Mouse (Mus musculus): ENCODE data around the gene Agpat3.

The Agpat3 gene

DNA sequence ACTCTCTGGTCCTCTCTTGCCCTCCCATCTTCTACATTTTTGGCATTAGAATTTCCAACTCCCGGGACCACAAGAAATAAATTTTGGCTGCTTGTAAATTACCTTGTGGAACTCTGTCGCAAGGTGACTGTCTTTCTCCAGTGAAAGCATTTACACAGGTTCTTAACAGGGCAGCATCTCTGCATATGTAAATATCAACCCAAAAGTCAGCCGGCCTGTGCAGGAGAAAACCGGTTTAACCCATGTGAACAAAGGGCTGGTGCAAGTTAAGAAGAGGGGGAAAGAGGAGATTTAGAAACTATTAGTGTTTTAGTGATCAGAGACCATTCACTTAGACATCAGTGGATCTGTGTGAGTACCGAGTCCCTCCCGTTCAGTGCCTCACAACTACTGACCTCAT is 92.6 kb downstream of the Agpat3 start:
- no peak for DNase-seq (ENCODE audit: low read depth, low spot score)

DNA sequence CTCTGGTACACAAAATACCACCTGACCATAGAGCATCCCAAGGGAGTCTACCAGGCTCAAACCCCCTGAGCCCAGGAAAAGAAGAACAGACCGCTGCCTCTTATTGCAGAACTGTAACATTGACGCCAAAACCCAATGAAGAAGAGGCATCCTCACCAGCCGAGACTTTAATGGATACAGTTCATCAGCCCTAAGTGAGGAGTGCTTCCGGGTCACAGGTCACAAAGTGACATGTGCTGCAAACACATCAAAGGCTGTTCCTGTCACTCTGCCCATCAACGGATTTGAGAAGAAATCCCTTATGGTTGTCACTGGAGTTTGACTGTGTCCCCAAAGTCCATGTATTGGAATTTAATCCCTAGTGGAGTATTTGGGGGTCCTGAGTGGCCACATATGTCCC is 93.1 kb downstream of the Agpat3 start:
- DNase-seq (ENCODE audit: low read depth, low spot score): no peak

DNA sequence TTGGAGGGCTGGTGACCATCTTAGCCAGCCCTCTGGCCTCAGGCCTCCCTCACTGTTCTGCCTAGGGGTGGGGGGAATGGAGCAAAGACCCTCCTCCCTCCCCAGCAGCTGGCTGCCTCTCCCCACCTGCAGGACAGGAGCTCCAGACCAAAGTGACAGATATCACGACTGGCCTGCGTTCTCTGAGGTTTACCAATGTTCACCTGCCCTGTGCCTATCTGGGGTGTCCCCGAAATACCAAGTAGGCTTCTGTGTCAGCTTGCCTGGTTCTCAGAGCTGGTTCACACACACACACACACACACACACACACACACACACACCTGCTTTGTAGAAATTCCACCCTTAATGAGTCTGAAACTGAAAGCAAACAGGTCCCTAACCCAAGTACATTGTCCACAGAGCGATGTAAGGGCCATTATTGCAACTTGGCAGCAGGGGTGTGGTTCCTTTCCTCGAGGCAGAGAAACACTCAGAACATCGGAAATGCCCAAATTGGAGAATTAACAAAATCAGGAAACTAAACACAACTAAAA is 94.1 kb downstream of the Agpat3 start:
- DNase-seq (ENCODE audit: low read depth, low spot score): no peak

DNA sequence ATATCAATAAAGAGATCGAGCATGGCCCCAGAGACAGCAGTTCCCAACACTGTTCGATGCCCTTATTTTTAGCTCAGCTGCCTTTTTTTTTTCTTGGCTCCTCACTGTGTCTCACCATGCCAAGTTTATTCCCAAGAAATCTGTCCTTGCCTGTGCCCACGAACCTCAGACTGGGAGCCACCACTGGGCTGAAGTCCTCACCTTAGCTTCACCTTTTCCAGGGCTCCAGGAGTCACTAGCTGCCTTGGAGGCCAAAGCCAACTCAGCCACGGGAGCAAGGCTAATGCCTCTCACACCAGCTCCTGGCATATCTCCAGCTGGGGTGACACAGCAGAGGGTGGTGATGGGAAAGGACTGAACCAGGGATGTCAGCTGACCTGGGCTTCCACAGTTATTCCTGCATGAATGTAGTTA is 96.6 kb downstream of the Agpat3 start:
- DNase-seq (ENCODE audit: low read depth, low spot score): peak; percentile 59

DNA sequence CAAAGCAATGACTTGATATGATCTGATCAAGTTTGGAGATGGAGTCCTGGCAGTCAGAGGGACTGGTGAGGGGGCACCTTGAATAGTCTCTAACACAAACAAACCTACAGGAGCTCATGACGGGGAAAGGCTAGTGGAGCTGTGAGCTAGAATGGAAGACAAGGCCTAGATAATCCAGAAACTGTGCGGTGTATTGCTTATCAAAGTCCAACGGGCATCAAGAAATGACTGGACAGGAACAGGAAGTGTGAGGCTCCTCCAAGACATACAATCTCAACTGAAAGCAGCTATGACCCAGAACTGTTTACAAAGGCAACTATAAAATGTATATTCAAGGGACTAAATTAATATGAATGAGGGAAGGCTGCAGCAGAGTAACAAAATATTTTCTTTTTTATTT is 105.1 kb downstream of the Agpat3 start:
- DNase-seq (ENCODE audit: low read depth, low spot score): no peak

DNA sequence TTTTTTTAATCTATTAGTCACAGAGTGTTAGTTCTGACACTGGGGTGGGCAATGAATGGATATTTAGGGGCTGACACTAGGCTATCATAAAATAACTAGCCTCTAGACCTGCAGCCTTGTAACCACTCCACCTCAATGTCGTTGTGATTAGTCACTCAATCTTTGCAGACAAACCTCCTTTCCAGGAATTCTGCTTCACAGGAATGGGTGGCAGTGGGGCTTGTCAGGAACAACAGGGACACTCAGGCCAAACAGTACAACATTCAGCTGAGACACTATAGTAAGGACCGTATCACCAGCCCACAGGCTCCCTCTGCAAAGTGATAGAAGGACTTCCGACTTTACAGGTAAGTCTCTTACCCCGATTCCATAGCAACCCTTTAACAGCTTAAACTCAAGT is 105.6 kb downstream of the Agpat3 start:
- no peak for DNase-seq (ENCODE audit: low read depth, low spot score)

DNA sequence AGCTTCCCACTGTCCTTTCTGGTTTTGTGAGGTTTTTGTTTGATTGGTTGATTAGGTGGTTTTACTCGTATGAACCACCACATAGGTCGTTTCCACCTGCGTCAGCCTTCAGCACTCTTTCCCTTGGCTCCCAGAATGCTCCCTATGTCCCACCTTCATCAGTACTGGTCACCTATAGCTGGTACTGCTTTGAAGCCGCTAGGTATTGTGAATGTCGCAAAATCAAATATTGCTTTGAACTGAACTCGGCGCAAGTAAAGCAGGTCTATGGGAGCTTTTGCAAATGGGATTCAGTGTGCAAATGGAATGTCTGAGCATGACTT is 107.1 kb downstream of the Agpat3 start:
- DNase-seq (ENCODE audit: low read depth, low spot score): no peak

DNA sequence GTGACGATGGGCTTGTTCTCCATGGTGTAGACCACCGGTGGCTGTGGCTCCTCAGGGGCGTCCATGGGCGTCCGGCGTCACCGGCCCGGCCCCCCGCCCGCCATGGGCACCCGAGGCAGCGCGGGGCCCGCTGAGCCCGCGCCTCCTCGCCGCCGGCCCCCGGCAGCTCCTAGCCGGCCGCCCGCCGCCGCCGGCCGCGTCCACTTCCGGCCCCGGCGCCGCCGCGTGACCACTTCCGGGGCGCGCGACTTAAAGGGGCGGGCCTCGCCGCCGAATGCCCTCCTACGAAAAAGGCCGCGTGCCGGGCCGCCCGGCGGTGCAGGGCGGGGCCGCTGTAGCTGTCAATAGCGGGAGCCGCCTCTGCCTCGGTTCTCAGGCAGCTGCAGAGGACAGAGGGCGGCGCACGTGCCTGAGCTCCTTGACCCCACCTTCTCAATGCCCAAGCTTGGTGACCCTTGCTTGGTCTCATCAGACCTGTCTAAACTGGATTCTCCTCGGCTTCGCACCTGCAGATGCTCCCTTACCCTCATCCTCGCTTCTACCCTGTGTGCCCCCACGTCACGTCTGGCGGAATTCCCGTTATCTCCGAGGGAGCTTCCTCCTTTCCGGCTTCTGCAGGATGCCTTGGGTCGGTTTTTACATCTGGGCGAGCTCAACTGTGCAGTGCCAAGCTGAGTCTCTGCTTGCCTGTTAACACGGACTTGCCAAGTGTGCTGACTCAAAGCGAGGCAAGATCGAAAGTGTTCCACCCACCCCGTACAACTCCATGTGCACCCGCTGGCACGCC is 107.7 kb downstream of the Agpat3 start, which contains the start of gene Trappc10:
Gene Trappc10, minus strand, starts transcription at position 204 of the 787 bp plus-strand sequence.
- DNase-seq (ENCODE audit: low read depth, low spot score): peak; percentile 91

DNA sequence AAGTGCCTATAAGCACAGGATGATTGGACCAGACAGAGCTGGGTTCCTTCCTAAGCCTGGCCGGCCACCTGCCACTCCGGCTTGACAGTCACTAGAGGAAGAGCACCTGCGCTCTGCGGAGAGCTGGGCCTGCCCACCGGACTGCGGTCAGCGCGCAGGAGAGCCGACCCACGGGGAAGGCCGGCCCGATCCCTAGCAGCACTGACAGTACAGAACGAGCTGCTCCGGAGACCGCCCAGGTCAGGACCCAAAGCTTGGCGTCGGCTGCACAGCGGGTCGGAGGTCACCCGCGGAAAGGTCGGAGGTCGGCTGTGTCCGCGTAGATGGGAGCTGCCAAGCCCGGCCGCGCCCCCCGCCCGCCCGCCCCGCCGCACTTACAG is 108.2 kb downstream of the Agpat3 start:
- DNase-seq (ENCODE audit: low read depth, low spot score): no peak

DNA sequence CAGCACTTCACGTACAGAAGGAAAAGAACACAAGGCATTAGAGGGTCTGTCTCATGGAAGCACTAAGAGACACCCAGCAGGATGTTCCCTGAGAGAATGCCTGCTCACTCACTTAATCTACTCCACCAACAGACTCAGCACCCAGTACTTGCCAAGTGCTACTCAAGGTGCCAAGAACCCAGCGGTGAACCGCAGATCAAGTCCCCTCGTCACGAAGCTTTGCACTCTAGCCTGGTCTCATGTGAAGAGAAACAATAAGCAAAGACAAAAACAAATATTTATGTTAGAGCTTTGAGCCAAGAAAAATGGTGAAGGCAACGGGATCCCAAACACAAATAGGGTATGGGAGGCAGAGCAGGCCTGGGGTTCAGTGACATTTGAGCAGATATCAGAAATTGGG is 113.4 kb downstream of the Agpat3 start:
- DNase-seq (ENCODE audit: low read depth, low spot score): no peak

DNA sequence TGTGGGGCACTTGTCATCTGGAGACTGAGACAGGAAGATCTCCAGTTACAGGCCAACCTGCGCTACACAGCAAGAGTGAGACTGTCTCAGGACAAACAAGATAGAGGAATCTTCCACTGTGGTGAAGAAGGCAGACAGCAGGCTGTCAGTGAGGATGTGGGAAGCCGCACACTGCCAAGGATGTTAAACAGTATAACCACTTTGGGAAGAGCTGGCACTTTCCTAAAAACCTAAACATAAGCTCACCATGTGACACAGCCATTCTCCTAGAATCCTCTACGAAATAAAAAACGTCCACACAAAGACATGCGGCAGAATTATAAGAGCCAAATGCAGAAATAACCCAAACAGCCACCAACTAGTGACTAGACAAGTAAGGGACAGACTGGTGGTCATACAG is 114.0 kb downstream of the Agpat3 start:
- DNase-seq (ENCODE audit: low read depth, low spot score): peak; percentile 70

DNA sequence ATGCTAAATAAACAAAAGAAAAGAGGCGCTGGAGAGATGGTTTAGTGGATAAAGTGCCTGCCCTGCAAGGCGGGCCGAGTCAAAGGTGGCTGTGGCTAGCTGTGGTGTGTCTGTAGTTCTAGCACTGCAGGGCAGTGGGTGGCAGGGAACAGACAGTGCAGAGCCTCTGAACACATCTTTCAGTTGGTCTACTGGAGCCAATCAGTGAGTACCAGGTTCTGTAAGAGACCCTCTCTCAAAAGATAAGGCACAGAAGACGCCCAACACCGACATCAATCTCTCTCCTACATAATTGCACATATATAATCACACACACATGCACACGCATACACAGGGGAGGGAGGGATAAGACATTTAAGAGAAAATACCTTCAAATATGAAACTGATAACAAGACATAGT is 114.5 kb downstream of the Agpat3 start:
- DNase-seq (ENCODE audit: low read depth, low spot score): no peak

DNA sequence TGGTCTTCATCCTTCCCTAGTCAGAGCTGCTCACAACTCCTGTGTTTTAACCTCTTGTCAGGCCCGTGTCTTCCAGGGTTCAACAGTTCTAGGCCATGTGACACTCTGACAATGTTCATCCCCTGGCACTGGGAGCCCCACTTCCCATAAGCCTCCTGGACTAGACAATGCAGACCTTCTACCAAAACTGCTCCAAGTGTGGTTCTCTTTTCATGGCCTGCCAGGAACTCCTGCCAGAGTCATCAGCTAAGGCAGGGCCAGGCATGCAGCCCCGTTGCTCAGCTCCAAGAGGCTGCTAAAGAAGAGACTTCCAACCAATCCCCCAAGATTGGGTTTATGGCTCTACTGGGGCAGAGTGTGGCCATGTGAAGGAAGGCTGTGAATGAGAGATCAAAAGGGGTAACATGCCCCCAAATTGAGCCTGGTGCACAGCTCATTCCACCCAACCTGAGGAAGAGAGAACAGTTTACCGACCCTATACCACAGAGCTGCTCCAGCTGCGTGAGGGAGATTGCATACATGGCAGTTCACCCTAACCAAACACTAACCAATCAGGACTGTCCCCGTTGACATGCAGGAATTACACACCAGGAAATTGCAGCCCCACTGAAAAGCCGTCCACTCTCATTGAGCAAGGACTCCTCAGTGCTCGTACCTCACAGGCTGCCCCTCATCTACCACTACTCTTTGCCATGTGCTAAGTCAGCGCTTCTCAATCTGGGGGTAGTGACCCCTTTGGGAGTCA is 115.2 kb downstream of the Agpat3 start:
- DNase-seq (ENCODE audit: low read depth, low spot score): peak; percentile 88

DNA sequence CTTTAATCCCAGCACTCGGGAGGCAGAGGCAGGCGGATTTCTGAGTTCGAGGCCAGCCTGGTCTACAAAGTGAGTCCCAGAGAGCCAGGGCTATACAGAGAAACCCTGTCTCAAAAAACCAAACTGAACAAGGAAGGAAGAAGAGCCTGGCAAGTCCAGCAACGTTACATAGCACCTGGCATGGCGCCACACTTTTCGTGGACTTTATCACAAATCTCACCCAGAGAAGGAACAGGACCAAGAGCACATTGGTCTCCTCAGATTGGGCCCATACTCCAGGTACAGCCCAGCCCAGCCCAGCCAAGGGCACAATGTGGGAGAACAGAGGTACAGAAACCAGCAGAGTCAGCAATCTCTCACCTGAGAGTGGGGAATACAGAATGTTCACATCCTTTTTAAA is 118.5 kb downstream of the Agpat3 start:
- DNase-seq (ENCODE audit: low read depth, low spot score): no peak

DNA sequence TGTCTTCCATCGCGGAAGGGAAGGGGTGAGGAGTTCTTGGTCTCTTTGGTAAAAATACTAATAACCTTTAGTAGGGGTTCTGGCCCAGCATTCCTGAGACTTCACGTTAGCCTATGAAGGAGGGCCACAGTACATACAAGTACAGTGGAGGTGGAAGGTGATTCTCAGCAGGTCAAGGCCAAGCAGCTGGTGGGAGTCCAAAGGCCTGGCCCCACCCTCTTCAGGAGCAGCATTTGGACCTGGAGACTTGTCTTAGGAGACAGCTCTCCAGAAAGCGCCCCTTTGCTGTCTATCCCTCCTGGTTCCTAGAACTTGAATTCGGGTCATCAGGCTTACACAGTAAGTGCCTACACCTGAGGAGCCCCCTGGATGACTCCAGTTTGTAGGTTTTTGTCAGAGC is 119.1 kb downstream of the Agpat3 start:
- DNase-seq (ENCODE audit: low read depth, low spot score): no peak

DNA sequence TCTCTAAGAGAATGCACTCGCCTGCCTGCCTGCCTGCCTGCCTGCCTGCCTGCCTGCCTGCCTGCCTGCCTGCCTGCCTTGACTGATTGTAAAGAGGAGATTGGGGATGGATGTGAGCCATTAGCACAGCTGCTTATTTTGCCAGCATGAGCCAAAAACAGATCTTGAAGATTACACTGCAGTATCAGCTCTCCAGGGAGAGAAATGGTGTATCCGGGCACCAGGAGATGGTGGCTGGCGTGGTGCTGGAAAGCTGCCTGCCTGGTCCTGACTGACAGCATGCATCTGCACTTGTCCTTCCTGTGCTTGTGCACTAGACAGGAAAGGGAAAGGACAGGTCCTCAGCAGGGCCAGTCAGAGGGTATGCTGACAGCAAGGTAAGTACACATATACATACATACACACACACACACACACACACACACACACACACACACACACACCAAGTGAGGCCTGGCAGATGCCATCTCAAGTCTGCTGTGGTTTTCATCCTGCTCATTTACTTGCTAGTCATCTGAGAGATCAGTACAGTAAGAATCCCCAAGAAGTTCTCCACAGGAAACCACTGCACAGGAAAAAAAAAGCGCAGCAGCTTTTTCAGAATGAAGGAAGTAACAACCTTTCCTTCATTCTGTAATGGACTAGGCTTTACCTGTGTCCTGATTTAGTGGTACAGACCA is 119.8 kb downstream of the Agpat3 start:
- DNase-seq (ENCODE audit: low read depth, low spot score): peak; percentile 68

DNA sequence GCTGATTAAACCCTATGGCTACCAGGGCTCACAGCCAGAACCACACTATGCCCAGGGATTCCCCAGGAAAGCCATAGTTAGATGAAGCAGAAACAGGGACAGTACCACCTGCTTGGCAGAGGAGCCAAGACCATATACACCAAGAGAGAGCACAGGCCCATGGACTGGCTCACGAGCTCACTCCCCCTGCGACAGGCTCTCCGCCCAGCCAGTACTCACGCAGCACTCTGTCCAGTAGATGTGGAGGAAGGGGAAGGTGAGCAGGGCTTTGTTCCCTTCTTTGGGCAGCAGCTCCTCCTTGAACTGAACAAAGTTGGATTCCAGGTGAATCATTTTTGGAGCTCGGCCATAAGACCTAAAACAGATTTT is 123.7 kb downstream of the Agpat3 start:
- no peak for DNase-seq (ENCODE audit: low read depth, low spot score)

DNA sequence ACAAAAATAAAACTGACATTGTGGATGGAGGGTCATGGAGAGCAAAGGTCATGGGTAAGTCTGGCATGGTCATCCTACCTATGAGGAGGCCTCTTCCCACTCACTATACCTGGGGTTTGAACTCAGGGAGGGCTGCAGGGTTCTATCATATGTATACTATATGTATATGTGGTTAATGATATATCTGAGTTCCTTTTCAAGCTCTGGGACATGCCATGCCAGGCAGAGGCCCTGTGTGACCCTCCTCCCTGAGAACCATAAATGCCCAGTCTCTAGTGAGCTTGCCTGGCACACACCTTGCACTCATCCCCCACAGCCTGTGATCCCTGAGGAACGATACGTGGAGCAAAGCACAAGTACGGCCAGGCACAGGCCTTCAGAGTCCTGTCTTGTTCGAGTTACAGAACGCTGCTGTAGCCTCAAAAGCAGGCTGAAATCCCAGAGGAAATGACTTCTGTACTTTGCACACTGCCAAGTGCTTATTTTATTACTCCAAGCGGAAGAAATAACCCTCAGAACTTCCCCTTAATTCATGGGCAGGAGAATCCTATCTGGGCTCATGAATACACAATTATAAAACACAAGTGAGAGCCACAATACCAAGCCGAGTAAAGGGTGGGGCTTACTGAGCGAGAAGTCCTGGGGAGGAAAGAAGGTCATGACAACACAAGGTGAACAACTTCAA is 124.3 kb downstream of the Agpat3 start:
- no peak for DNase-seq (ENCODE audit: low read depth, low spot score)

DNA sequence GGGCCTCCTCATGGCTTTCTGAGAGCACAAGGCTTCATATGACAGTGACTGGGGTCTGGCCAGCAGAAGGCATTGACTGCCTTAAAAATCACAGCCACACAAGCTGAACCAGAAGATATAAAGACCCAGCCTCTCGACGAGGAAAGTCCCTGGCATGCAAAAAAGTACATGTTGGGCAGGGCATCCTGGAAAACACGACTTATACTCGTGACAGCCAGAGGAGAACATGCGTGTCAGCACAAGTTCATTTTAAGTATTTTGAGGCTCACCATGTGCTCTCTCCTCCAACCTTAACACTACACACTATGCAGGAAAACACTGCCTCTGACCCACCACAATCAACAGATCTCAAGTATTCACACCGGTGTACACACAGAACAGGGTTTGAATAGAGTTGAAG is 128.2 kb downstream of the Agpat3 start:
- DNase-seq (ENCODE audit: low read depth, low spot score): no peak

DNA sequence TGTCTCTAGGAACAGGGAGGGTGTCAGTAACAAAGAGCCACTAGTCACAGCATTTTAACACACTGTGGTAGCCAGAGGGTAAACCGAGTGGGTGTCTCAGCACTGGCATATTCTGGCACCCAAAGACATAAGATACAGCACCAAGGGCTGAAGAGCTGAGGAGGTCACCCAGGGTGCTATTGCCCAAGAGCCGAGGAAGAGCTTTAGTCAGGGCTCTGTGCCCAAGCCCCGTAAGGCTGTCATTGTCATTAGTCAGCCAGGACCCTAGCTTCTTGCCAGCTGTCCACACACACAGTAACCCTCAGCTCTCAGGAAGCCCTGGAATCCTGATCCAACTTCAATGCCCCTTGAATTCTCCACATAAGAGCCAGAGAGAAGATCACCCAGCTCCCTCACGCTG is 129.4 kb downstream of the Agpat3 start:
- no peak for DNase-seq (ENCODE audit: low read depth, low spot score)

DNA sequence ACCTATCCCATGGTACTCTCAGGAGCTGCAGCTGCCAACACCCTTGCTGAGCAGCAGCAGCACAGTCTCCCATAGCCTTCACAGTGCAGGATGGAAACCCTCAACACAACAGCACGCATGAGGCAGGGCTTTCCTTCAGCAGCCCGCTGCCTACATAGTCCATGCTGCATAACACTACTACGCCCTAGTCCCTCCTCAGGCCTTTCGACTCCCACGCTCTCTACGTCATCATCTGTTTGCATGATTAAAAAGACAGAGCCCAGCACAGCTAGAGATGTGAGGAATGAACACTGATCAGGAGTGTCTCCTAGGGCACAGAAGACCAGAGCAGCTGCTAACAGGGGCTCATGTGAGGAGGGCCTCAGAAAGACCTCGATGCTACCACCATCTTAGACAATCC is 131.0 kb downstream of the Agpat3 start:
- DNase-seq (ENCODE audit: low read depth, low spot score): peak; percentile 51

DNA sequence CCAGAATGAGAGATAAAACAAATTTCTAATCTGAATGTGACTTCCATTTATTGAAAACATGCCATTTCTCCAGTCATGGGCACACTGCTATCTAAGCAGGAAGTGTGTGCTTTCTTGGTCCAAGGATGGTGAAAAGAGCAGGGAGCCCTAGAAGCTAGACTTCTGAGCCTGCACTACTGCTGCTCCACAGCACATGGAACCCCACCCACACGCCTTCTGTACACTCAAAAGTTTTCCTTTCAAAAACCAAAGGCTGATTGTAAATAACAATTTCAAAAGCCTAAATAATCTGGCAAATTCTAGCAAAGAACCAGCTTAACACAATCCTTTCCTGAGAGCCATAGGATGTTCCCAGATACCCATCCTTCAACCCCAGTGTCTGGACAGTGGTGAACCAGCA is 132.8 kb downstream of the Agpat3 start:
- DNase-seq (ENCODE audit: low read depth, low spot score): peak; percentile 67
